Mouse (Mus musculus) heart, postnatal 0 days (tissue): ENCODE data around the gene Celf2.

ENCODE experiments used
- CTCF ChIP-seq: IDR thresholded peaks from 2 replicates; pipeline ENCODE4 v1.5.1; 2016; ENCODE audit warnings: antibody characterized with exemption, control low read depth, low read depth
- EP300 ChIP-seq: IDR thresholded peaks from 2 replicates; pipeline ENCODE4 v1.6.1; 2016; ENCODE audit warnings: antibody characterized with exemption, low read depth

DNA sequence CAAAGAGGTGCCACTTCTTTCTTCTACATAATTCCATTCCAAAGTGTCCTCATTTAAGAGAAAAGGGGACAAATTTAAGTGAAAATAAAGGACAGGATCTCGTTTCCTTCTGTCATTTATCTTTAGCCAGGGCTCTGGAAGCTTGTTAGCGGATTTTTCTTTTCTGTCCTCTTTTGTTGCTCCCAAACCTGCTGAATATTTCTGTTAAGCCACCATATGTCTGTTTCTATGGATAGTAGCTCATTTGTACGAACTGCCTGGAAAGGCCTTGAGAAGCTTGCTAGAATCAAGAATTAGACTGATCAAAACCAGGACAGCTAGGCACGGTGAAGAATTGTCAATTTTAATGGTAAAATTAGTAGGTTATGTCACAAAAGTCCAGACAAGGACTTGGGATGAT lies 27.3 kb downstream of the Celf2 start:
- TF ChIP-seq CTCF (no peak), EP300 (no peak)
